Mouse (Mus musculus): ENCODE results near the gene Prss45.
A peak's percentile ranks its signal among the peaks of the same experiment; 100 is the strongest.

Prss45 gene

GRCm38 (mm10) chr9:110857781-110858472 lies 23.5 kb downstream of the Prss45 start, which contains the start of gene Prss50:
Gene Prss50 (plus strand): TSS chr9:110857967.
- DNase-seq (ENCODE audit: extremely low read depth, low read depth, low spot score), result no peak

- no peak for DNase-seq (ENCODE audit: extremely low read depth, low read depth, low spot score)
These were observed 24.1 kb downstream of the Prss45 start for GRCm38 (mm10) chr9:110858523-110858922.

GRCm38 (mm10) chr9:110858967-110859596 lies 24.7 kb downstream of the Prss45 start:
- DNase-seq (ENCODE audit: extremely low read depth, low read depth, low spot score), result no peak

GRCm38 (mm10) chr9:110871030-110871429 lies 36.6 kb downstream of the Prss45 start:
- no peak for DNase-seq (ENCODE audit: extremely low read depth, low read depth, low spot score)

- DNase-seq (ENCODE audit: extremely low read depth, low read depth, low spot score), result no peak
These were observed 39.6 kb downstream of the Prss45 start for GRCm38 (mm10) chr9:110873681-110874659.

- no peak for DNase-seq (ENCODE audit: extremely low read depth, low read depth, low spot score)
These were observed 40.3 kb downstream of the Prss45 start for GRCm38 (mm10) chr9:110874660-110875191.

GRCm38 (mm10) chr9:110875288-110875695 lies 40.9 kb downstream of the Prss45 start:
- DNase-seq (ENCODE audit: extremely low read depth, low read depth, low spot score), result no peak

- peak; percentile 34 for DNase-seq (ENCODE audit: extremely low read depth, low read depth, low spot score)
These were observed 43.0 kb downstream of the Prss45 start for GRCm38 (mm10) chr9:110877353-110877752.

GRCm38 (mm10) chr9:110877888-110878287 lies 43.5 kb downstream of the Prss45 start:
- peak; percentile 79 for DNase-seq (ENCODE audit: extremely low read depth, low read depth, low spot score)

GRCm38 (mm10) chr9:110879191-110879920 lies 45.0 kb downstream of the Prss45 start, which contains the start of gene Als2cl:
Gene Als2cl (plus strand): TSS chr9:110879870.
- DNase-seq (ENCODE audit: extremely low read depth, low read depth, low spot score), result no peak

- DNase-seq (ENCODE audit: extremely low read depth, low read depth, low spot score), result no peak
These were observed 45.7 kb downstream of the Prss45 start, which contains the start of gene Tmie for GRCm38 (mm10) chr9:110879998-110880561. Gene Tmie (minus strand): TSS chr9:110880113.

- DNase-seq (ENCODE audit: extremely low read depth, low read depth, low spot score), result no peak
These were observed 46.4 kb downstream of the Prss45 start for GRCm38 (mm10) chr9:110880772-110881171.

GRCm38 (mm10) chr9:110881953-110882352 lies 47.6 kb downstream of the Prss45 start:
- no peak for DNase-seq (ENCODE audit: extremely low read depth, low read depth, low spot score)

GRCm38 (mm10) chr9:110887388-110888303 lies 53.3 kb downstream of the Prss45 start:
- DNase-seq (ENCODE audit: extremely low read depth, low read depth, low spot score), result no peak

- DNase-seq (ENCODE audit: extremely low read depth, low read depth, low spot score), result no peak
These were observed 54.5 kb downstream of the Prss45 start for GRCm38 (mm10) chr9:110888935-110889334.

- DNase-seq (ENCODE audit: extremely low read depth, low read depth, low spot score), result no peak
These were observed 55.8 kb downstream of the Prss45 start for GRCm38 (mm10) chr9:110890026-110890783.
